Mouse (Mus musculus) myocyte (in vitro differentiated cells): ENCODE results near the gene Alb. TPM values are rescaled to one million over a fixed set of nuclear protein-coding genes. Genes with fewer than 3 reads are reported as not detected.

ENCODE experiments used
- H3K27me3 ChIP-seq: one replicate; pipeline ENCODE4 v1.6.1; 2011; ENCODE audit not compliant: control insufficient read depth, insufficient read depth, insufficient read length
- H3K36me3 ChIP-seq: one replicate; pipeline ENCODE4 v1.6.1; 2011; ENCODE audit not compliant: control insufficient read depth, insufficient read depth
- H3K4me2 ChIP-seq: one replicate; pipeline ENCODE4 v1.6.1; 2011; ENCODE audit warnings: low read depth, control low read depth
- H3K4me3 ChIP-seq: one replicate; pipeline ENCODE4 v1.5.1; 2011; ENCODE audit warnings: mild to moderate bottlenecking, control low read depth, moderate library complexity
- H3K79me2 ChIP-seq: one replicate; pipeline ENCODE4 v1.6.1; 2011; ENCODE audit not compliant: control insufficient read depth, insufficient read depth
- H3ac ChIP-seq: one replicate; pipeline ENCODE4 v1.6.1; 2011; ENCODE audit not compliant: control insufficient read depth, insufficient read length
- CEBPB ChIP-seq: IDR thresholded peaks from 2 replicates; pipeline ENCODE4 v1.6.1; 2011; ENCODE audit warnings: mild to moderate bottlenecking, moderate library complexity; ENCODE audit not compliant: poor library complexity, insufficient read depth, severe bottlenecking
- E2F4 ChIP-seq: IDR thresholded peaks from one replicate; pipeline ENCODE4 v1.6.1; 2011; ENCODE audit warnings: mild to moderate bottlenecking, control low read depth, moderate library complexity; ENCODE audit not compliant: insufficient read depth
- MAX ChIP-seq: IDR thresholded peaks from one replicate; pipeline ENCODE4 v1.6.1; 2011; ENCODE audit warnings: low read depth, mild to moderate bottlenecking, control low read depth
- MYOD1 ChIP-seq, 3 experiments: IDR thresholded peaks; one replicate each; pipeline ENCODE4 v1.6.1; 2011; ENCODE audit warnings: control low read depth in 2 of 3, low read depth in 2 of 3, mild to moderate bottlenecking in 2 of 3, moderate library complexity in 1 of 3; ENCODE audit not compliant: insufficient read length in 2 of 3, control insufficient read depth in 1 of 3
- MYOG ChIP-seq, 3 experiments: IDR thresholded peaks; one replicate each; pipeline ENCODE4 v1.6.1; 2011; ENCODE audit warnings: control low read depth in 2 of 3, low read depth in 2 of 3, mild to moderate bottlenecking in 2 of 3; ENCODE audit not compliant: insufficient read length in 2 of 3, control insufficient read depth in 1 of 3, insufficient read depth in 1 of 3
- POLR2A ChIP-seq: IDR thresholded peaks from one replicate; pipeline ENCODE4 v1.6.1; 2011; ENCODE audit warnings: low read depth, mild to moderate bottlenecking, control low read depth, moderate library complexity; ENCODE audit not compliant: insufficient read length
- POLR2AphosphoS2 ChIP-seq: IDR thresholded peaks from one replicate; pipeline ENCODE4 v1.6.1; 2011; ENCODE audit warnings: low read depth, control low read depth; ENCODE audit not compliant: insufficient read length
- REST ChIP-seq: IDR thresholded peaks from one replicate; pipeline ENCODE4 v1.6.1; 2011; ENCODE audit warnings: mild to moderate bottlenecking, control low read depth, moderate library complexity; ENCODE audit not compliant: insufficient read depth, insufficient read length
- SRF ChIP-seq: IDR thresholded peaks from one replicate; pipeline ENCODE4 v1.6.1; 2011; ENCODE audit warnings: low read depth; ENCODE audit not compliant: control insufficient read depth, insufficient read length
- TCF12 ChIP-seq: IDR thresholded peaks from one replicate; pipeline ENCODE4 v1.6.1; 2011; ENCODE audit warnings: mild to moderate bottlenecking, control low read depth; ENCODE audit not compliant: poor library complexity, insufficient read depth, severe bottlenecking
- TCF3 ChIP-seq: IDR thresholded peaks from one replicate; pipeline ENCODE4 v1.6.1; 2011; ENCODE audit warnings: low read depth, control low read depth; ENCODE audit not compliant: insufficient read length
- USF1 ChIP-seq: IDR thresholded peaks from one replicate; pipeline ENCODE4 v1.6.1; 2011; ENCODE audit warnings: low read depth, mild to moderate bottlenecking, control low read depth, moderate library complexity
- polyA plus RNA-seq: library from polyadenylated mRNA; unstranded; fragments of >200 nt; fragmentation: generic; extraction: Trizol; gene quantifications from one replicate; pipeline ENCODE4 v1.2.1, GENCODE M21; 2012; ENCODE audit warnings: missing spikeins

Gene Alb
- polyA plus RNA-seq, 1 experiment = not detected

GRCm38 (mm10) chr5:90494308-90494707 lies 33.6 kb downstream of the Alb start:
- no peak overlapping the region for H3K4me2 ChIP-seq
- no peaks in the 10 kb centered on the region for H3K36me3 ChIP-seq
- peaks cover 26% of the 10 kb centered on the region for H3K27me3 ChIP-seq
- H3K4me3 ChIP-seq = no peak overlapping the region
- no peak for TF ChIP-seq E2F4
- no peak for TF ChIP-seq TCF3
- TF ChIP-seq MYOD1 (IDR thresholded peaks at IDR 0.05; ENCODE audit: control insufficient read depth in 1 of 3, insufficient read length in 2 of 3, low read depth in 2 of 3) = no peak
- no peak for TF ChIP-seq SRF
- no peak for TF ChIP-seq USF1
- TF ChIP-seq POLR2AphosphoS2 = no peak
- TF ChIP-seq POLR2A = no peak
- no peak for TF ChIP-seq CEBPB
- TF ChIP-seq MYOG (IDR thresholded peaks at IDR 0.05; ENCODE audit: control insufficient read depth in 1 of 3, insufficient read depth in 1 of 3, insufficient read length in 2 of 3, low read depth in 2 of 3) = no peak
- TF ChIP-seq TCF12 = no peak
- no peak for TF ChIP-seq REST
- no peak for TF ChIP-seq MAX
- no peak overlapping the region for H3ac ChIP-seq
- H3K79me2 ChIP-seq = no peaks in the 10 kb centered on the region

GRCm38 (mm10) chr5:90499509-90499908 lies 38.8 kb downstream of the Alb start:
- Histone ChIP-seq H3ac (no peak overlapping the region), H3K36me3 (no peaks in the 10 kb centered on the region), H3K27me3 (peaks cover 16% of the 10 kb centered on the region), H3K4me2 (no peak overlapping the region), H3K4me3 (no peak overlapping the region), H3K79me2 (no peaks in the 10 kb centered on the region)
- TF ChIP-seq SRF = no peak
- no peak for TF ChIP-seq POLR2A
- TF ChIP-seq TCF3 = no peak
- no peak for TF ChIP-seq TCF12
- no peak for TF ChIP-seq MYOG (IDR thresholded peaks at IDR 0.05; ENCODE audit: control insufficient read depth in 1 of 3, insufficient read depth in 1 of 3, insufficient read length in 2 of 3, low read depth in 2 of 3)
- TF ChIP-seq CEBPB = no peak
- no peak for TF ChIP-seq MAX
- TF ChIP-seq E2F4 = no peak
- no peak for TF ChIP-seq MYOD1 (IDR thresholded peaks at IDR 0.05; ENCODE audit: control insufficient read depth in 1 of 3, insufficient read length in 2 of 3, low read depth in 2 of 3)
- TF ChIP-seq POLR2AphosphoS2 = no peak
- no peak for TF ChIP-seq REST
- TF ChIP-seq USF1 = no peak

GRCm38 (mm10) chr5:90500714-90501113 lies 40.0 kb downstream of the Alb start:
- H3K36me3 ChIP-seq = no peaks in the 10 kb centered on the region
- H3K27me3 ChIP-seq = peaks cover 16% of the 10 kb centered on the region

GRCm38 (mm10) chr5:90501752-90502151 lies 41.1 kb downstream of the Alb start:
- no peaks in the 10 kb centered on the region for H3K79me2 ChIP-seq
- no peak overlapping the region for H3K4me2 ChIP-seq
- no peak for TF ChIP-seq MYOD1 (IDR thresholded peaks at IDR 0.05; ENCODE audit: control insufficient read depth in 1 of 3, insufficient read length in 2 of 3, low read depth in 2 of 3)
- TF ChIP-seq SRF = no peak
- no peak for TF ChIP-seq CEBPB
- TF ChIP-seq MYOG (IDR thresholded peaks at IDR 0.05; ENCODE audit: control insufficient read depth in 1 of 3, insufficient read depth in 1 of 3, insufficient read length in 2 of 3, low read depth in 2 of 3) = no peak
- no peak for TF ChIP-seq USF1
- no peak overlapping the region for H3ac ChIP-seq
- no peak overlapping the region for H3K4me3 ChIP-seq
- peaks cover 10% of the 10 kb centered on the region for H3K27me3 ChIP-seq
- no peaks in the 10 kb centered on the region for H3K36me3 ChIP-seq

More at GRCm38 (mm10) chr5:90500714-90501113, 40.0 kb downstream of the Alb start:
- Histone ChIP-seq H3ac (no peak overlapping the region), H3K4me2 (no peak overlapping the region), H3K4me3 (no peak overlapping the region), H3K79me2 (no peaks in the 10 kb centered on the region)
- TF ChIP-seq CEBPB (no peak), POLR2AphosphoS2 (no peak), USF1 (no peak), REST (no peak), MYOD1 (IDR thresholded peaks at IDR 0.05; ENCODE audit: control insufficient read depth in 1 of 3, insufficient read length in 2 of 3, low read depth in 2 of 3) (no peak), E2F4 (no peak), SRF (no peak), TCF12 (no peak), MYOG (IDR thresholded peaks at IDR 0.05; ENCODE audit: control insufficient read depth in 1 of 3, insufficient read depth in 1 of 3, insufficient read length in 2 of 3, low read depth in 2 of 3) (no peak), POLR2A (no peak), TCF3 (no peak), MAX (no peak)

GRCm38 (mm10) chr5:90504742-90505141 lies 44.0 kb downstream of the Alb start:
- H3K4me3 ChIP-seq = no peak overlapping the region
- no peak overlapping the region for H3K4me2 ChIP-seq
- H3K36me3 ChIP-seq = no peaks in the 10 kb centered on the region
- H3ac ChIP-seq = no peak overlapping the region
- H3K79me2 ChIP-seq = no peaks in the 10 kb centered on the region
- H3K27me3 ChIP-seq = peaks cover 7% of the 10 kb centered on the region
- no peak for TF ChIP-seq MYOG (IDR thresholded peaks at IDR 0.05; ENCODE audit: control insufficient read depth in 1 of 3, insufficient read depth in 1 of 3, insufficient read length in 2 of 3, low read depth in 2 of 3)
- TF ChIP-seq MYOD1 (IDR thresholded peaks at IDR 0.05; ENCODE audit: control insufficient read depth in 1 of 3, insufficient read length in 2 of 3, low read depth in 2 of 3) = no peak
- no peak for TF ChIP-seq REST
- TF ChIP-seq POLR2AphosphoS2 = no peak
- no peak for TF ChIP-seq SRF
- no peak for TF ChIP-seq TCF3
- no peak for TF ChIP-seq USF1
- no peak for TF ChIP-seq CEBPB
- no peak for TF ChIP-seq MAX
- TF ChIP-seq E2F4 = no peak
- TF ChIP-seq TCF12 = no peak
- TF ChIP-seq POLR2A = no peak
